Mouse (Mus musculus) myocyte (in vitro differentiated cells): ENCODE measurements around the gene Tssk1.

ENCODE experiments used
- E2F4 ChIP-seq: IDR thresholded peaks from one replicate; pipeline ENCODE4 v1.6.1; 2011; ENCODE audit warnings: mild to moderate bottlenecking, control low read depth, moderate library complexity; ENCODE audit not compliant: insufficient read depth
- MAX ChIP-seq: IDR thresholded peaks from one replicate; pipeline ENCODE4 v1.6.1; 2011; ENCODE audit warnings: low read depth, mild to moderate bottlenecking, control low read depth
- MYOD1 ChIP-seq, 3 experiments: IDR thresholded peaks; one replicate each; pipeline ENCODE4 v1.6.1; 2011; ENCODE audit warnings: control low read depth in 2 of 3, low read depth in 2 of 3, mild to moderate bottlenecking in 2 of 3, moderate library complexity in 1 of 3; ENCODE audit not compliant: insufficient read length in 2 of 3, control insufficient read depth in 1 of 3
- POLR2A ChIP-seq: IDR thresholded peaks from one replicate; pipeline ENCODE4 v1.6.1; 2011; ENCODE audit warnings: low read depth, mild to moderate bottlenecking, control low read depth, moderate library complexity; ENCODE audit not compliant: insufficient read length
- POLR2AphosphoS2 ChIP-seq: IDR thresholded peaks from one replicate; pipeline ENCODE4 v1.6.1; 2011; ENCODE audit warnings: low read depth, control low read depth; ENCODE audit not compliant: insufficient read length
- SRF ChIP-seq: IDR thresholded peaks from one replicate; pipeline ENCODE4 v1.6.1; 2011; ENCODE audit warnings: low read depth; ENCODE audit not compliant: control insufficient read depth, insufficient read length

DNA sequence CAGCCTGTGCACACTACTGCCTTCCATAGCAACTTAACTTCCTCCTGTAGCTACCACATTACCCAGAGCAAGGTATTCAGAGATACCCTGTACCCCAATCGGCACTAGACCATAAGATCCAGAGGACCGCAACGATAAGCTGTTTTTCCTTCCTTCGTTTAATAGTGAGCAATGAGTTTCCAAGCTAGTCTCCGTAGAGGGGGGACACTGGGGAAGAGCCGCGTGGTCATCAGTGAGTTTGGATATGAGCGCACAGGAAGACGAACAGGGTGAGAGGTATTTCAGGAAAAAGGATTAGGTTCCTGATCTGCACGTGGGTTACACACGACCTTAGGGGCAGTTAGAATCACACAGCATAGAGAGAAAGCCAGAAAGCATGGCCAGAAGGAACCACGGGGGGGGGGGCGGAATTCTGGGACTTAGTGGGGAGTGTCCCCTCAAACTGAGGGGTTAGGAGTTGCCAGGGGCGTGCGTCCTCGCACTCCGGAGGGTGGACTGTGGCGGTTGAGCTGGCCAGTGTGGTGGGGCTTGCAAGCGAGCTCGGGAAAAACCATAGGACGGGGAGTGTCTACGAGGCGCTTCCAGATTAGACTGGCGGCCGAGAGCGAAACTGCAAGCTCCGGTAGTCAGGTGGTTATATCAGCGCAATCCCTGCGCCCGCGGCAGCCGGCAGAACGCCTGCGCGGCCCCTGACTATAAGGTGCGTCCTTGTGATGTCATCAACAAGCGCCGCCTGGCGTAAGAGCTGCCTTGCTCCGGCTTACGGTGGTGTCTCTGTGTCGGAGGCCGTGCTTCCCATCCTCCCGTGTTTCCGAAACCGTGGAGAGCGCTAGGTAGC, 27.5 kb downstream of the Tssk1 start:
- peak in 1 of 3 experiments; percentile 29 for TF ChIP-seq MYOD1 (IDR thresholded peaks at IDR 0.05; ENCODE audit: control insufficient read depth in 1 of 3, insufficient read length in 2 of 3, low read depth in 2 of 3)
- TF ChIP-seq MAX, result no peak
- peak; percentile 97 for TF ChIP-seq POLR2AphosphoS2
- peak; percentile 88 for TF ChIP-seq POLR2A
- no peak for TF ChIP-seq E2F4
- peak; percentile 38 for TF ChIP-seq SRF
